Mouse (Mus musculus) intestine, embryonic 15.5 days (tissue): ENCODE data around the gene Hes5. TPM values are rescaled to one million over a fixed set of nuclear protein-coding genes. Genes with fewer than 3 reads are reported as not detected.

Experiments
- ATAC-seq: fragments of 200-750 bp; cut with Nextera tagmentation; 2 replicates; pipeline ENCODE4 v1.8.0; 2017; ENCODE audit warnings: moderate TSS enrichment, moderate library complexity
- H3K27ac ChIP-seq: fragments of 300-500 bp; sonication (generic); 2 replicates; pipeline ENCODE4 v1.5.1; 2015; ENCODE audit warnings: mild to moderate bottlenecking, inconsistent platforms
- H3K27me3 ChIP-seq: fragments of 300-500 bp; sonication (generic); replicated peaks from 2 replicates; pipeline ENCODE4 v1.6.1; 2015; ENCODE audit warnings: inconsistent platforms
- H3K36me3 ChIP-seq: fragments of 300-500 bp; sonication (generic); 2 replicates; pipeline ENCODE4 v1.6.1; 2015; ENCODE audit warnings: inconsistent platforms
- H3K4me1 ChIP-seq: fragments of 300-500 bp; sonication (generic); replicated peaks from 2 replicates; pipeline ENCODE4 v1.6.1; 2015; ENCODE audit warnings: inconsistent platforms
- H3K4me2 ChIP-seq: fragments of 300-500 bp; sonication (generic); replicated peaks from 2 replicates; pipeline ENCODE4 v1.6.1; 2015; ENCODE audit warnings: mild to moderate bottlenecking, inconsistent platforms
- H3K4me3 ChIP-seq: fragments of 300-500 bp; sonication (generic); replicated peaks from 2 replicates; pipeline ENCODE4 v1.5.1; 2015; ENCODE audit warnings: inconsistent platforms
- H3K9ac ChIP-seq: fragments of 300-500 bp; sonication (generic); 2 replicates; pipeline ENCODE4 v1.6.1; 2015; ENCODE audit warnings: inconsistent platforms
- H3K9me3 ChIP-seq: fragments of 300-500 bp; sonication (generic); 2 replicates; pipeline ENCODE4 v1.6.1; 2016; ENCODE audit warnings: inconsistent platforms
- WGBS: fragments of 180-500 bp; shearing (Covaris S2); methylation state at CpG from one replicate; pipeline ENCODE4 v1.1.7; 2015; 5-methylcytosine and 5-hydroxymethylcytosine counted together
- polyA plus RNA-seq: library from polyadenylated mRNA; unstranded; fragments of >200 nt; fragmentation: Nextera tagmentation; extraction: Ambion mirVana; gene quantifications from 2 replicates; pipeline ENCODE4 v1.2.1, GENCODE M21; 2015

Gene Hes5
- polyA plus RNA-seq, 1 experiment from 2014 or later, result 2.5 TPM

- Histone ChIP-seq H3K4me2 (no peak overlapping the region), H3K27ac (no peak overlapping the region), H3K4me3 (no peak overlapping the region), H3K9ac (no peak overlapping the region), H3K4me1 (peaks cover 33% of the 10 kb centered on the region), H3K9me3 (no peaks in the 10 kb centered on the region), H3K36me3 (peaks cover 40% of the 10 kb centered on the region), H3K27me3 (no peaks in the 10 kb centered on the region; the same call in 1 of the 2 replicates)
- 44% methylated on average over 7 of the region's 7 CpGs for whole genome bisulfite sequencing
- ATAC-seq, result peak; percentile 59
Observed at GRCm38 (mm10) chr4:154981530-154981929, 20.8 kb downstream of the Hes5 start.

- WGBS, result 68% methylated on average over 19 of the region's 19 CpGs
- Histone ChIP-seq H3K4me3 (no peak overlapping the region), H3K9ac (no peak overlapping the region), H3K4me2 (no peak overlapping the region), H3K36me3 (peaks cover 34% of the 10 kb centered on the region), H3K27me3 (no peaks in the 10 kb centered on the region; the same call in 1 of the 2 replicates), H3K27ac (peak overlapping the region; percentile 54; the same call in 1 of the 2 replicates), H3K9me3 (no peaks in the 10 kb centered on the region), H3K4me1 (peaks cover 33% of the 10 kb centered on the region)
- ATAC-seq, result peak; percentile 38
Observed at GRCm38 (mm10) chr4:154982247-154983120, 21.8 kb downstream of the Hes5 start.

GRCm38 (mm10) chr4:154983767-154984166, 23.0 kb downstream of the Hes5 start:
- H3K4me2 ChIP-seq, result no peak overlapping the region
- no peak for ATAC-seq
- no peak overlapping the region for H3K9ac ChIP-seq
- no peaks in the 10 kb centered on the region; the same call in 1 of the 2 replicates for H3K27me3 ChIP-seq
- H3K36me3 ChIP-seq, result peaks cover 24% of the 10 kb centered on the region
- 27% methylated on average over 24 of the region's 24 CpGs for WGBS
- no peak overlapping the region for H3K27ac ChIP-seq
- peaks cover 33% of the 10 kb centered on the region for H3K4me1 ChIP-seq
- no peaks in the 10 kb centered on the region for H3K9me3 ChIP-seq
- H3K4me3 ChIP-seq, result no peak overlapping the region

GRCm38 (mm10) chr4:154985151-154985777, 24.5 kb downstream of the Hes5 start:
- no peak for ATAC-seq
- Histone ChIP-seq H3K4me2 (no peak overlapping the region), H3K36me3 (peaks cover 10% of the 10 kb centered on the region), H3K9ac (no peak overlapping the region; the same call in 1 of the 2 replicates), H3K27me3 (no peaks in the 10 kb centered on the region; the same call in 1 of the 2 replicates), H3K4me3 (no peak overlapping the region), H3K9me3 (no peaks in the 10 kb centered on the region), H3K4me1 (peaks cover 33% of the 10 kb centered on the region), H3K27ac (no peak overlapping the region)
- WGBS, result 93% methylated on average over 5 of the region's 5 CpGs

- H3K4me3 ChIP-seq, result no peak overlapping the region
- 23% methylated on average over 17 of the region's 17 CpGs for WGBS
- H3K9ac ChIP-seq, result peak overlapping the region; percentile 26; the same call in 1 of the 2 replicates
- no peaks in the 10 kb centered on the region for H3K9me3 ChIP-seq
- H3K27me3 ChIP-seq, result no peaks in the 10 kb centered on the region; the same call in 1 of the 2 replicates
- H3K4me1 ChIP-seq, result peaks cover 33% of the 10 kb centered on the region
- no peak overlapping the region for H3K27ac ChIP-seq
- peaks cover 1% of the 10 kb centered on the region; the same call in 1 of the 2 replicates for H3K36me3 ChIP-seq
- no peak for ATAC-seq
- peak overlapping the region; percentile 40 for H3K4me2 ChIP-seq
Observed at GRCm38 (mm10) chr4:154986096-154986495, 25.4 kb downstream of the Hes5 start.

GRCm38 (mm10) chr4:154986750-154987149, 26.0 kb downstream of the Hes5 start:
- no peak for ATAC-seq
- Histone ChIP-seq H3K9me3 (no peaks in the 10 kb centered on the region), H3K9ac (no peak overlapping the region), H3K4me1 (peaks cover 32% of the 10 kb centered on the region), H3K27me3 (no peaks in the 10 kb centered on the region; the same call in 1 of the 2 replicates), H3K36me3 (no peaks in the 10 kb centered on the region), H3K4me2 (no peak overlapping the region), H3K4me3 (no peak overlapping the region), H3K27ac (no peak overlapping the region)
- 81% methylated on average over 15 of the region's 15 CpGs for whole genome bisulfite sequencing

- H3K27ac ChIP-seq, result no peak overlapping the region
- H3K9ac ChIP-seq, result no peak overlapping the region
- no peaks in the 10 kb centered on the region for H3K27me3 ChIP-seq
- H3K4me2 ChIP-seq, result no peak overlapping the region
- ATAC-seq, result no peak
- no peak overlapping the region for H3K4me3 ChIP-seq
- no peaks in the 10 kb centered on the region for H3K36me3 ChIP-seq
- no peaks in the 10 kb centered on the region for H3K4me1 ChIP-seq
- no peaks in the 10 kb centered on the region for H3K9me3 ChIP-seq
- 71% methylated on average over 4 of the region's 4 CpGs for WGBS
Observed at GRCm38 (mm10) chr4:154994876-154995275, 34.2 kb downstream of the Hes5 start.

GRCm38 (mm10) chr4:154996572-154997154, 35.9 kb downstream of the Hes5 start:
- peak; percentile 48; the same call in 1 of the 2 replicates for ATAC-seq
- Histone ChIP-seq H3K9ac (no peak overlapping the region), H3K27ac (no peak overlapping the region), H3K4me1 (no peaks in the 10 kb centered on the region), H3K4me3 (no peak overlapping the region), H3K4me2 (no peak overlapping the region), H3K36me3 (no peaks in the 10 kb centered on the region), H3K9me3 (no peaks in the 10 kb centered on the region), H3K27me3 (no peaks in the 10 kb centered on the region)
- WGBS, result 41% methylated on average over 8 of the region's 8 CpGs

- H3K9ac ChIP-seq, result no peak overlapping the region
Observed at GRCm38 (mm10) chr4:154999379-154999778, 38.7 kb downstream of the Hes5 start.

GRCm38 (mm10) chr4:155005278-155005677, 44.6 kb downstream of the Hes5 start:
- ATAC-seq, result no peak
- H3K9me3 ChIP-seq, result no peaks in the 10 kb centered on the region
- H3K4me1 ChIP-seq, result no peaks in the 10 kb centered on the region
- no peak overlapping the region for H3K4me3 ChIP-seq
- no peaks in the 10 kb centered on the region for H3K27me3 ChIP-seq
- H3K9ac ChIP-seq, result no peak overlapping the region
- no peak overlapping the region for H3K4me2 ChIP-seq
- no peak overlapping the region for H3K27ac ChIP-seq
- WGBS, result 82% methylated on average over 3 of the region's 3 CpGs
- H3K36me3 ChIP-seq, result no peaks in the 10 kb centered on the region

More at GRCm38 (mm10) chr4:154999379-154999778, 38.7 kb downstream of the Hes5 start:
- H3K36me3 ChIP-seq, result no peaks in the 10 kb centered on the region
- no peaks in the 10 kb centered on the region for H3K4me1 ChIP-seq
- WGBS, result 77% methylated on average over 5 of the region's 5 CpGs
- no peaks in the 10 kb centered on the region for H3K27me3 ChIP-seq
- no peak overlapping the region for H3K27ac ChIP-seq
- no peak overlapping the region for H3K4me3 ChIP-seq
- no peak for ATAC-seq
- no peak overlapping the region for H3K4me2 ChIP-seq
- no peaks in the 10 kb centered on the region for H3K9me3 ChIP-seq

- Histone ChIP-seq H3K27me3 (no peaks in the 10 kb centered on the region), H3K9ac (no peak overlapping the region), H3K9me3 (no peaks in the 10 kb centered on the region), H3K4me3 (no peak overlapping the region), H3K4me2 (no peak overlapping the region), H3K27ac (no peak overlapping the region), H3K36me3 (no peaks in the 10 kb centered on the region), H3K4me1 (no peaks in the 10 kb centered on the region)
- 57% methylated on average over 10 of the region's 10 CpGs for WGBS
- no peak for ATAC-seq
Observed at GRCm38 (mm10) chr4:155006296-155006695, 45.6 kb downstream of the Hes5 start.

GRCm38 (mm10) chr4:155007641-155008040, 46.9 kb downstream of the Hes5 start:
- Histone ChIP-seq H3K9me3 (no peaks in the 10 kb centered on the region), H3K4me3 (no peak overlapping the region), H3K9ac (no peak overlapping the region), H3K36me3 (no peaks in the 10 kb centered on the region), H3K27ac (no peak overlapping the region), H3K4me1 (no peaks in the 10 kb centered on the region), H3K27me3 (no peaks in the 10 kb centered on the region), H3K4me2 (no peak overlapping the region)
- no peak for ATAC-seq
- 86% methylated on average over 3 of the region's 3 CpGs for WGBS
